Mouse (Mus musculus) frontal cortex, postnatal 14 days (tissue): ENCODE results near the gene Zfp804b.
"Not testable (repeated sequence)": the region's sequence is repeated elsewhere in the genome, so short reads cannot be mapped to it uniquely, and the experiment has no call there.

Experiments used
- DNase-seq, 2 experiments: peaks; one replicate each; pipeline ENCODE4 v3.0.0; 2022; ENCODE audit warnings: low spot score in 2 of 2

Gene Zfp804b

DNA sequence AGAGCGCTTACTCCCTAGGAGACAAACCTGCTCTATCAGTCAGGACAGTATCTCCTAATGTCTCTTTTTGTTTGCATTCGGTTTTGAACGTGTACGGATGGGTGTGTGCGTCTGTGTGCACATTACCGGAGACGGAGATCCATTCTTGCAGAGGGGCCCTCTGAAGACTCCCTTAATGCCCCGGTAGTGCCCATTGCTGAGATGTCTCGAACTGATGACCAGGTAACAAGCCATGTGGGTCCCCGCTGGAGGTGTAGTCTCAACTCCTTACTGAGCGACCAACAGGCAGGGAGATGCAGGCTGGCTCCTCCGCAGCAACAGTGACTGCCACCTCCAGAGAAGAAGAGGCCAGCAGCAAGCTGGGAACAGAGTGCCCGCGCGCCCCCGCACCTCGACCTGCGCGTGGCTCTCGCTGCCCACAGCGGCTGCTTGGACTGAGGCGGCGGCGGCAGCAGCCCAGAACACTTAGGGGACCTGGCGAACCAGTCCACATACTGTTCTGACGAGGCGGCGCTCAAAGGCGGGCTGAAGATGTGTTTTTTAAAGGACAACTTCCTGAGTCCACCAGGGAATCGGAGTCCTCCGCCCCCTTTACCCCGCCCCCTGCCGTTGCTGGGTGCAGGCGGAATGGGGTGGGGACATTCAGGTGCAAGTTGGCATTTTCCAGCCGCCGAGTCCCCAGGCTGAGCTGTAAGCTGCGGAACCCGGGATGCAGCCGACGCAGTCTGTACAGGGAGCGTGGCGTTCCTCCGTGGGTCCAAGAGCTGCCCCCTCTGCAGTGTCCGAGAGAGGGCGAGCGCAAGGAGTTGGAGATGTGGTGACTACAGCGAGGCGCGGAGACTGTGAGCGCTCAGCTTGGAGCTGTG is at the start of gene Zfp804b:
TSS of gene Zfp804b (minus strand) at position 612 of the 866 bp plus-strand sequence.
- peak; percentile 9 to 29 for DNase-seq

GRCm38 (mm10) chr5:7364616-7365015 is 20.1 kb upstream of the Zfp804b start:
- not testable (repeated sequence) for DNase-seq

- DNase-seq = no peak
Measured at GRCm38 (mm10) chr5:7345011-7345389, 444 bp upstream of the Zfp804b start.

GRCm38 (mm10) chr5:7325594-7325993 is 19.0 kb downstream of the Zfp804b start:
- no peak for DNase-seq

DNA sequence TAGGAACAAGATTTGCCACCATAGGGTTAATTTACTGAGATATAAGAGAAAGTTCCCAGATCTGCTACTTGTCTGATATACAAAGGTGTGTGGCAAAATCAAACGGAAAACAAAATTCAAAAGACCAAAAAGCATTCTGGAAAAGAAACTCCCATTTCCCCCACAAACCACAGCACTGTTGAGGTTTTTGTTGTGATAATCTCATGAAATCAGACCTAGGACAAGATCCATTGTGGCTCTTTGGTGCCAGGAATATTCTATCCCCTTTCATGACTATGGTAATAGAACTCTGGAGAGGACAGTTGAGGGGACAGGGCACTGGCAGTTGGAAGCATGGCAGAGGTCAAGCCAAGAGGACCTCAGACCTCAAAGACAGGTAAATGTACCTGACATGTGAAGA is 40.7 kb downstream of the Zfp804b start, which contains the start of gene Tex47:
TSS of gene Tex47 (plus strand) at position 301 of the 400 bp plus-strand sequence.
- DNase-seq = no peak

DNA sequence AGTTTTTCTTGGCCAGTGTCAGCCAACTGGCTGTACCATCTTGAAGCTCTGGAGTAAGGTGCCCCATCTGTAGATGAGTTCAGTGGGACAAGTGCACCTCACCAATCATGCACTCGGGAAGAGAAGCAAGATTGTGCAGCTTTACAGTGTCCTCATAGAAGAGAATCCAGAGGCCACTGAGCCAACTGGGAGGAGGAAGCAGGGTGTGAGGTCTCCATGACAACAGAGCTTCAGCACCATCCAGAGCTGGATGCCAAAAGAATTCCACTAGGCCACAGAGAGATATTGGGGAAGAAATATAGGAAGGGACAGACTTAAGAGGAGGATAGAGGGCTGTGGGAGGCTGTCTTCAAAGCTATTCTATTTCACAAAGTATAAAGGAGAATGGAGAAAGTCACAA is 41.6 kb downstream of the Zfp804b start:
- no peak for DNase-seq

DNA sequence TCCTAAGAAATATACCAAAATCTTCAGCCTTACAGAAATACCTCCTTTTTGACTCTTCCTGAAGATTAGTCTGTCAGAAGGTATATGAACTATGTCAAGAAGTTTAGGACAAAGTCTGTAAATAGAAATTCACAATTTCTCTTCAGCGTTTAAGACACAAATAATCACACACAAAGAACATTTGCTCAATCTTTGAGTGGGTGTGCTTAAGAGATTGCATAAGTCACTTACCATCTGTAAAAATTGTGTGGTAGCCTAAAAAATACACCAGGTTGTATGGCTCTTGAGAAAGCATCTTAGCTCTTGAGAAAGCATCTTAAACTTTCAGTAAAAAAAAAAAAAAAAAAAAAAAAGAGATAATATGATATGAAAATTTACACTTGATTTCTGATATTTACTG is 60.2 kb downstream of the Zfp804b start:
- no peak for DNase-seq

- no peak for DNase-seq
Measured at GRCm38 (mm10) chr5:7276659-7277455, 67.7 kb downstream of the Zfp804b start.

- DNase-seq = no peak
Measured at GRCm38 (mm10) chr5:7177589-7177988, 167.0 kb downstream of the Zfp804b start.

GRCm38 (mm10) chr5:7139658-7140057 is 204.9 kb downstream of the Zfp804b start:
- DNase-seq = no peak

GRCm38 (mm10) chr5:7102387-7102786 is 242.2 kb downstream of the Zfp804b start:
- DNase-seq = no peak

- DNase-seq = no peak
Measured at GRCm38 (mm10) chr5:7073936-7074631, 270.5 kb downstream of the Zfp804b start.

GRCm38 (mm10) chr5:7007468-7007867 is 337.1 kb downstream of the Zfp804b start:
- no peak for DNase-seq

DNA sequence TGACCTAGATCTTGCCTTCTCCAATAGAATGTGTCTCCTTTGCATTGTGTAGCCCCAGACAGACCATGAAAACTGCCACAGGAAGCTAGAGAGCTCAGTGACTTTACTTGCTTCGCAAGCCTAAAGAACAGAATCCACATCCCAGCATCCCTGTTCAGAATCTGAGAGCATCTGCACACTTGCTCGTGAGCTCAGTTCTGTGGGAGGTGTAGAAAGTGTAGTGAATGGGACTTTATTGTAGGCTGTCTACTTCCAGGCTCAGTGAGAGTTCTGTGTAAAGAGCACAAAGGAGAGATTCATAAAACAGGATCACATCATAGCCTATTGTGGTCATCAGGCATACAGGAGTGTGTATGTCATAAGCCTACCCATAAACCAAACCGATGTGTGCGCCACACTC is 360.6 kb downstream of the Zfp804b start:
- DNase-seq = no peak

- DNase-seq = no peak
Measured at GRCm38 (mm10) chr5:6934837-6935236, 409.7 kb downstream of the Zfp804b start.

GRCm38 (mm10) chr5:6911290-6911689 is 433.3 kb downstream of the Zfp804b start:
- no peak for DNase-seq

DNA sequence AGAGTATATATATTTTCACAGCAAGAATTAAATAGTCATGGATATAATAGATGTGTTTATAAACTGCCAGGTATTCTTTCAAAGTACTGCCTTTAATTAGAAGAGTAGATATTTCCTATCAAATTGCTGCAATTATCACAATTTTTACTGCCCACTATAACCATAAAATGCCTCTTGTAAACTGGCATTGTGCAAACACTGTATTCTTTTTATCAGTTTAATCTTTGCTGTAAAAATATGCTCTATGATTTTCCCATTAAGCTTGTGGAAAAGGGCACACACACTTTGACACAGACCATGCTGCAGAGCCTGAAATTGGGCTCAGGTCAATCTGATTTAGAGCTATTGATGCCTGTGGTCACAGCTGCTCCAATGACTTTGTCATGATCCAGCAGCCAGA is 463.2 kb downstream of the Zfp804b start:
- no peak for DNase-seq

DNA sequence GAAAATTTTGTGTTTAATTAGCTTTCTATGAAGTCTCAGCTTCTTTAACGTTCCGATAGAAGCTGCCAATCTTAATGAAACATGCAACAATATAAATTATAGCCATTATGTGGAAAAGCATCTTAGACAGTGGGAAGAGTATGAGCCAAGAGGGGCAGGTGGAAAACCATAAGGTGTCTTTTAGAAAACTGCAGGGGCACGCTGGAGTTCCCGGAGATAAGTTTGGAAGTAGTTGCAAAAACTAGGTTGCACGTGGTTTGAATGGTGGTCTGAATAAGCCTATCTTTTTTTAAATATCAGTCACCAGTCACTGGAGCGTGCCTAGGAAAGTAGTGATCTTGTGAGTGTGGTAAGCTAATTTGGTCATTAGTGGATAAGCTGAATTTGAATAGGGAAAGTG is 473.0 kb downstream of the Zfp804b start:
- no peak for DNase-seq

DNA sequence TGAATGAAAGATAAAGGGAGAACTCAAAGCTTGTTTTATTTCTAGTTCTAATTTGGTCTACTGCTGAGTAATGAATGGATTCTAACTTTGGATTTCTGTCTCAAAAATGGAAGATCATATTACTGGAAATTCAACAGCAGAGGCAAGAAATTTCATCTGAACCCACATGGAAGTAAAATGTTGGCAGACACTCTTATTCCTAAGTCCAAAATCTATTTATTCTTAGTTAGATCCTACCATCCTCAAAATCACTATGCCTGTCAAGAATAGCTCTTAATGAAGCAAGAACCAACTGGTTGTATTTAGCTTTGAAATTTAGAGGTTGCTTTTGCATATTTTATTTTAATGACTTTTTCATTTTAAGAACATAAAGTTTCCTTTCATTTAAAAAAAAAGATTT is 473.6 kb downstream of the Zfp804b start:
- no peak for DNase-seq

DNA sequence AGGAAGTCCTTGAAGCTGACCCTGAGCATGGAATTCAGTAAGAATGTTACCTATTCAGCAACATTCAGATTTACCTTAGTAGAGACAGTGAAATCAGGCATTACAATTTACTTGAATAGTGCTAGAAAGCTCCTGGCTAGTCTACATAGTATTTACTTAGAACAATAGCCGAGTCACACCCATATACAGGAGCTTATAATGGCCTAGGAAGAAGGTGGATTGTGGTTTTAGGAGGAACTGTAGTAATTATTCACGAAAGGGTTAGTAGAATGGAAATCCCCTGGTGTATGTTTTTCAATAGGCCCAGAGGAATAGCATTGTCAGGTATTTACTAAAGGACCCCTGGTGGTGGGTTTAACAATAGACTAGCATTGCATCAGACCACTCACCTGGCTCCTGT is 549.2 kb downstream of the Zfp804b start:
- DNase-seq = no peak

DNA sequence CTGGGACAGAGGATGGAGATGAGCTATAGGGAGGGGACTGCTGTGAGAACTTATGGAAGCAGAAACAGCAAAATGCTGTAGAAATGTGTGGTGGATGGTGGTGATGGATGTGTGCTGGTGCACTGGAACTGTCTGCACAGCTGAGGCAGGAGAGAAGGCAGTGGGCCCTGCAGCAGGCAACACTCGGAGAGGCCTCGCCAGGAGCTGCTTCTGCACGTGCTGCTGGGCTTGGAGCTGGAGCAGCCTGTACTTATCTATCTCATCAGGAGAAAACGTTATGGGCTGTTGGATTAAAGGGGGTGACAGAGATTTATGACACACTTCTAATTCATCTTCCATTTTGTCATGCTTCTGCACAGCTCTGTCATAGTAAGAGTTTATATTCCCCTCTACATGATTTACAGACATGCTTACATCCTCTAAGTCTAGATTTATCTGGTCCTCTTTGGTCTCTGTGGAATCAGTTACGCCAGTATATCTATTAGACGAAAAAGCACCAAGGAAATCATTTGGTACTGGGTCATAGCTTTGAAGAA is 575.1 kb downstream of the Zfp804b start:
- no peak for DNase-seq
